Mouse (Mus musculus) left cerebral cortex, adult 2 months (tissue): ENCODE measurements at regions not wholly inside any gene's neighbourhood (a gene's known extent, or its start where the extent isn't known, plus 50 kb on each side); places are given as distances from the start of the nearest gene placed in this dataset.

Source experiments
- DNase-seq, 2 experiments: peaks; one replicate each; pipeline ENCODE4 v3.0.0; 2021 to 2022; ENCODE audit warnings: low spot score in 2 of 2, mixed read lengths in 1 of 2; ENCODE audit errors: extremely low spot score in 1 of 2
- H3K27ac ChIP-seq: fragments of 200-600 bp; 2 replicates; pipeline ENCODE4 v1.8.1; 2022
- H3K4me3 ChIP-seq: fragments of 200-600 bp; 2 replicates; pipeline ENCODE4 v1.8.1; 2022
- CTCF ChIP-seq: fragments of 200-600 bp; IDR thresholded peaks from 2 replicates; pipeline ENCODE4 v1.8.1; 2022; ENCODE audit warnings: antibody characterized with exemption, mild to moderate bottlenecking, moderate library complexity
- intact Hi-C: fragments of 180-260 bp; cut with DNase I; formaldehyde crosslinking; loops from one replicate; pipeline ENCODE4 v1.15.1; 2025

DNA sequence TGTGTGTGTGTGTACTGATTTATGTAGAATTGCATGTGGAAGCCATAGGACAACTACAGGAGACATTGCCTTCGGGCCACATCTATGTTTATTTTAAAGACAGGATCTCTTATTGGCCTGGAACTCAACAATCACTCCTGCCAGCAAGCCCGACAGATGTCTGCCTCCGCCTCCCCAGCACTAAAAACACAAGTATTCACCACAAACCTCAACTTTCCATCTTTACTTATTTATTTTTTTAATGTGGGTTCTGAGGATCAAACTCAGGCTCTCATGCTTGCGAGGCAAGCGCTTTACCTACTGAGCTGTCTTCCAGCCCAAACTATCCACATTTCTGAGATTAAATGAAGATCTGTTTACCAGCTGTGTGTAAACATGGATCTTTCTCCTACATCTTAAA lies 178.0 kb upstream of the Lef1 start:
- intact Hi-C loops: no loop called here
- no peak for TF ChIP-seq CTCF

DNA sequence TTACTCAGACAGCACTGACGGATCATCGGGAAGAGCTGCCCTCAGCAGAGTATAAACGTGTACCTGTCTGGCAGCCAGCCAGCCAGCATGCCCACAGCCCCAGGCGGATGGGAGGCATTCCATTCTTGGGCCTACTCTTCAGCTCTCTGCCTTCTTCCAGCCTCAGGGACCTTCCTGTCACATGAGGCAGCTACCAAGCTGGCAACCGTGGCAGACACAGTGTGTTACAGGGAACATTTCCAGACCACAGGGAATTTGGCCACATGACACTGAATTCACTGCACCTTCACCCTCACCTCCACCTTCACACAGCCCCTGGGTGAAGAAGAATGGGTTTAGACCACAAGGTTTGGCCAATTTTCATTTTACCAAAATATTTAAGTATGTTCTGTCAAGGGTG lies 185.3 kb upstream of the Lef1 start:
- no peak for DNase-seq
- no peak overlapping the region for H3K4me3 ChIP-seq
- H3K27ac ChIP-seq: no peak overlapping the region
- intact Hi-C loops: no loop called here
- no peak for TF ChIP-seq CTCF

More for the DNA sequence above, 178.0 kb upstream of the Lef1 start:
- no peak for DNase-seq
- Histone ChIP-seq H3K4me3 (no peak overlapping the region), H3K27ac (no peak overlapping the region)

DNA sequence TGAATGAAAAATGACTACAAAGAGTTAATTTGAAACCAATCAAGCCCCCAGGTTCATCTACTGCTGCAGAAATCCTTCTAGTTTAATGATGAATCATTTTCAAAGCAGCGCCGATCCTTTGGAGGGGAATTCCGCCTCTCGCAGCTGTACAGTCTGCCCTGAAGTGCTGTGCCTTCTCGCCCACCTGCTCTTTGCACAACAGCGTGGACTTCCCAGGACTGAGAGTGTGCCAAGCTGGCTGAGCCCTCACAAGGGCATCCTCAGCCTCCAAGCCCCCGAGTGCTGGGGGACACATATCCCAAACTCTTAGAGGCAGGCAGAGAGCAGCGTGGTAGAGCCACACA lies 186.7 kb upstream of the Lef1 start:
- Histone ChIP-seq H3K4me3 (no peak overlapping the region), H3K27ac (no peak overlapping the region)
- no peak for DNase-seq
- no peak for TF ChIP-seq CTCF
- intact Hi-C loops: no loop called here

DNA sequence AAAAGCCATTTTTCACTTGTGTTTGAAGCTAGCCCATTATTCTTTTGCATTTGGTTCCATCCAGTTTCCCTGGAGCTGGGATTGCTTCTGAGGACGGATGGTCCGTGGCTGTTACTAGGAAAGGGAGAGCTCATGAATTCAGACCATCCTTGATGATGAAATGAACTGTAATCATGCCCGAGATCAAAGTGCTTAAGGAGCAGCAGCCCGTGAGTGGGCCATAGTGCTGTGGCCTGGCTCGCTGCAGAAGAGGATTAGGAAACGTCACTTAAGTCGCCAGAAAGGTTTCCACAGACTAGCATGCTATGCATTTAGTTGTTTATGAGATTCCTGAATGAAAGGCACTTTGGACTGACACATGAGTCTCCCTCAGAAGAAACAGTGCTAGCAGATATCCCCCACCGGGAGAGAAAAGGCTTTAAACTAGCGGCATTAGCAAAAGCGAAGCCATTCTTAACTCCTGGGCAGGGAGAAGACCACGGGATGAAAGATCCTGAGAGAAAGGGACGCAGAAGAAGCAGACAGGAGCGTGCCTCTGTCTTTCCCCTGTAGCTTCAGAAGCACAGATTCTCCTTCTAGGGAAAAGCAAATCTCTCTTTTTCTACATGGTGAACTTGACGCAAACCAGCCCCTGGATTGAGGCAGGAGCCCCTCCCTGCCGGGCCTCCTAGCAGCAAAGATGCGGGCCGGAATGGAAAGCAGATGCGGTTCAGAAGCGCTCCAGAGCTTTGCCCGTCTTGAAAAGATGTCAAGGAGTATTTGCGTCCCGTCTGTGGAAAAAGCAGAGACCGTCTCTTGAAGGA lies 187.3 kb upstream of the Lef1 start:
- Histone ChIP-seq H3K27ac (no peak overlapping the region), H3K4me3 (no peak overlapping the region)
- TF ChIP-seq CTCF: no peak
- no peak for DNase-seq
- intact Hi-C loops: no loop called here

DNA sequence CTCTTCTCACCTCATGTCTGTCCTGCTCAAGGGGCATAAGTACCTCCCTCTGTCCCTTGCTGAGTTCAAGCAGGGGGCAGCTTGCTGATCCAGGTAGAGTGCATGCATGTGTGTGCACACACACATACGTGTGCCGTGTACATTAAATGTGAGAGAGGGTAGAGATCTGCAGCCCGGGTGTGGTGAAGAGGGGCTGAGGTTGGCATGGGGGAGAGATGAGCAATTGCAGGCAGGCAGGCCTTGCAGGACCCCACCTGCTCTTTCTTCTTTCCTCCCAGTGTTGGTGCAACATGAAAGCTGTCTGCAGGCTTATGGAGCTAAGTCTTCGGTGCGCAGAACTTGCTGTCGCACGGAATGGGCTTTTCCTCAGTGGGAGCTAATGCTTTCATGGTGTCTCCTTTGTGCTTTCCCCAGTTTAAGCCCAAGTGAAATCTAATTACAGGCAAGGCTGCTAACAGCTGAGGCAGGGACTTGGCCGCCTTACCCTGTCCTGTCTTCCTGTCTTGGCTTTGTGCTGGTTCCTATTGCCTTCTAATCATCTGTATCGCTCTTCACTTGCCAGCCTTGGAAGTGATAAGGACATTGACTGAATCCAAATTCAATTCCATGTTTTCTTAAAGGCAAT lies 188.5 kb upstream of the Lef1 start:
- TF ChIP-seq CTCF: no peak
- intact Hi-C loops: no loop called here
- Histone ChIP-seq H3K27ac (no peak overlapping the region), H3K4me3 (no peak overlapping the region)
- no peak for DNase-seq

DNA sequence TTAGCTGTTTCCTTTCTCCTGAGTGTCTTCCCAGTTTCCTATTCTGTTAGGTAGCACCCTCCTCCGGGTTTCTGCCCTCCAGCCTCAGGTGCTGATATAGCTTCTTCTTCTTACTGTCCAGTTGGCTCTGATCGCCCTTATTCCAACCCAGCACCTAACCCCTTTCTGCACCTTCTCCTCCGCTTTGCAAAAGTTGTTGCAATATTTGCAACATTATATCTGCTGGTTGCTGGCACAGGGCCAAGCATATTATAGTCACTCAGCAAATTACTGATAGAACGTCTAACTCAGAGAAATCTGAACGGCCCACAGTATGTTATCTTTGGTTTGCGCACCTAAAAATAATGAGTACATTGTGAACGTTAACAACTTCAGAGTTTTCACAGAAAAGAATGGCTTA lies 183.6 kb upstream of the Rpl34 start:
- DNase-seq: no peak
- no peak for TF ChIP-seq CTCF
- no peak overlapping the region for H3K27ac ChIP-seq
- no peak overlapping the region for H3K4me3 ChIP-seq
- intact Hi-C loops: no loop called here

DNA sequence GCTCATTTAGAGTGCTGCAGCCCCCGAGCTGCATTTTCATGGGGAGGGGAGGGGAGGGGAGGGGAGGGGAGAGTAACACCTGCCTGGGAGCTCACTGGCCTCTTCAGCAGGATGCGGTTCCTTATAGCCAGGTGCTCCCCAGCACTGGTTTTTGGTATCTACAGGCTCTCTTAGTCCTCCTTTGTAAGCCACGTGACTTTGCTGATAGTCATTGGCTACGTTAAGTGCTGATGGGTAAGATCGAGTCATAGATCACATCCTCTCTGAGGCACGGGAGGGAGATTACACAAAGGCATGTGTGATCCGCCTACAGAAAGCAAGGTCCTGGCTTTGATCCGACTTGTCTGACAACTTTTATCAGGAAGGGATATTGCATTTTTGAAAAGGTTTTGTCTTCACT lies 174.9 kb upstream of the Rpl34 start:
- no peak for TF ChIP-seq CTCF
- intact Hi-C loops: no loop called here

DNA sequence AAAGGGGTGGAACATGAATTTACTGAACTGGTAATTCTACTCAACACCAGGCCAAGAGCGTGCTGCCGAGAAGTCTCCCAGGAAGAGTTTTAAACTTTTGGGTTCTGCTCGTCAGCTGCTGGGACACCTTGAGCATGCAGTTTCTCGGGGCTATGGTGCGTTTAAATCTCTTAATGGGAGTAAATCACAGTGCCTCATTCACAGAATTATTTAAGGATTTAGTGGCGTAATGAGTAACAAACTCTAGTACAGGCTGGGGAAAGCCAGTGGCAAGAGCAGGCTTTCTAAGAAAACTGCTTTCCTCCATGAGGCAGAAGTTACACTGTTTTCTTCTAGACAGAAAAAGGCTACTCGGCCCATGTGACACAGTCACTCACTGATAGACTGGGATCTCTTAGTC lies 173.1 kb upstream of the Rpl34 start:
- TF ChIP-seq CTCF: no peak
- intact Hi-C loops: no loop called here
- Histone ChIP-seq H3K27ac (no peak overlapping the region), H3K4me3 (no peak overlapping the region)
- no peak for DNase-seq

More for the DNA sequence above, 174.9 kb upstream of the Rpl34 start:
- DNase-seq: no peak
- no peak overlapping the region for H3K4me3 ChIP-seq
- H3K27ac ChIP-seq: no peak overlapping the region

DNA sequence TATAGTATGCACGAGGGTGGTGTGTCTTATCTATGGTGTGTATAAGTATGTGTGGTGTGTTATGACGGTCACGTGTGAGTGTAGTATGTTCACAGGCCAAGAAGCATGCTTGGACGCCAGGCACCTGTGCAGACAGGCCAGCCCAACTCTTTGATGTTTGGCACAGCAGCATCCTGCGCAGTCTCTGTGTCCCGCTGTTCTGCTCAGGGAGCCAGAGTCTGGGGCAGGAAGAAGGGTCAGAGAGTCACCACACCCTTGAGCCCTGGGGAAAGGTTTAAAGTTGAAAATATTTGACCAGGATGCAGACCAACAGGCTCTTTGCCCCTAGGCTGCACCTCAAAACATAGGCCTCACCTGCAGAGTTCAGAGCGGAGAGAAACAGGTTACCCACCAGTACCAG lies 172.2 kb upstream of the Rpl34 start:
- Histone ChIP-seq H3K27ac (no peak overlapping the region), H3K4me3 (no peak overlapping the region)
- intact Hi-C loops: no loop called here
- TF ChIP-seq CTCF: no peak
- DNase-seq: no peak

DNA sequence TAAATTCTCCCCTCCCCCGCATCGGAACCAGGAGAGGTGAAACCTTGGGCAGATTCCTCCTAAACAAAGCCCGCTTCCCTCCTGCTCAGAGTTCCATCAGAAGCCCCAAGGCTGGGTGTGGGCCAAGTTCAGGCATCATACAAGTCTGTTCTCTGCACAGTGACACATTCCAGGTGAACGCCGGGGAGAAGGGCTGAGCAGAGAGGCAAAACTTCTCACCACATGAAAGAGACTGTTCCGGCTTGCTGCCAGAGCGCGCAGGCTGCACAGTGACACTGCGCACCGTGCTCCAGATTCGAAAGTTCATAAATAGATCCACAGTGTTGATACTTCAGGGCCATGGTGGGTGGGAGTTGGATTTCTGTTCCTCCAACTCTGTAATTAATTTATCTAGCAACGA lies 171.1 kb upstream of the Rpl34 start:
- TF ChIP-seq CTCF: no peak
- DNase-seq: no peak
- H3K4me3 ChIP-seq: no peak overlapping the region

DNA sequence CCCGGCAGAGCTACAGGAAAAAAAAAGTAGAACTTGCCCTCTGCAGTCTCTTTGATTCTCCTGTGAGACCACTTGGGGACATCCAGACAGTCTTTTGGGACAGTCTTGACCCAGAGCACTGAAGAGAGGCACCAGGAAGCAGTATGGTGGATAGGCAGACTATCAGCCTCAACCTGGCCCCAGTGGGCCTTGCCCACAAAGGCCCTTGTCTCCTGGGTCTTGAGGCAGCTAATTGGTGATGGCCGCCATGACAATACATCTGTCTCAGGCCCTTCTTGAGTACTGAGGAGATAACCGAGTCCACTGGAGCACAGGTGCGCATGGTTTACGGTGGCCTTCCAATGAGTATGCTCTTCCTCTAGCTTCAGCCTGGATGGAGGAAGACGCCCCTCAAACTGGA lies 170.6 kb upstream of the Rpl34 start:
- intact Hi-C loops: no loop called here

More for the DNA sequence above, 171.1 kb upstream of the Rpl34 start:
- H3K27ac ChIP-seq: no peak overlapping the region
- intact Hi-C loops: no loop called here

DNA sequence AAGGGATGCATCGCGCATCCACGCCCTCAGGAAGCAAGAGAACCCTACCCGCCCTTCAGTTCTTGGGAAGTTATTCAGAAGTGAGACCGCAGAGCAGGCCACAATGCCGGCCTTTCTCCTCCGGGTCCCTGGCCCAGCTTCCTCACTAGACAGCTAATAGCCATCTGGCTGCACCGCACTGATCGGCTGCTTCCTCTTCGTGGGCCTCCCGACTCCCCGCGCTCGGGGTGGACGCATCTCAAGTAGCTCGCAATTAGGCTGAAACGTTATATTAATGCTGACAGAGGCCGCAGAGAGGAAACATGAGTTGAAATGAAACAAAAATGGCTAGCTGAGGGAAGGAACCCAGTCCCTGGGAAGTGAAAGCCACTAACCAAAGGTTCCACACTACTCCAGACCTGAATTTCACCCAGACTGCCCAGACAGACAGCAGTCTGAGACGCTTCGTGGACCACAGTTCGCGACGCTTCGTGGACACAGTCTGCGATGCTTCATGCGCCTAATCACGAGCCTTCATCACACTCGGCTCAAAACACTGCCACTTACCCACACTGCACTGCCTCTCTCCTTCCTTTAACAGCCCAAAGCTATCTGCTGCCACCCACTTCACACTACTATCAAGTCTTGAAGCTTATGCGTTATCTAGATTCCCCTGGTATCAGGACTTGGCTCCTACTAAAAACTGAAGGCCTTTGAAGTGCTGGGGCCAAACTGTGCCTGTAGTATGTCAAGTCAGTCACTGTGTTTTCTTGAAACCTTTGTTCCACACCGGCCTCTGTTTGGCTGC lies 170.0 kb upstream of the Rpl34 start:
- H3K4me3 ChIP-seq: no peak overlapping the region
- no peak overlapping the region for H3K27ac ChIP-seq
- intact Hi-C loops: no loop called here
- no peak for DNase-seq
- no peak for TF ChIP-seq CTCF

More for the DNA sequence above, 170.6 kb upstream of the Rpl34 start:
- Histone ChIP-seq H3K4me3 (no peak overlapping the region), H3K27ac (no peak overlapping the region)
- no peak for DNase-seq
- TF ChIP-seq CTCF: no peak
